Mouse (Mus musculus) urinary bladder, adult 2 months (tissue): ENCODE data around the gene Kcnk4. TPM values are rescaled to one million over a fixed set of nuclear protein-coding genes. Genes with fewer than 3 reads are reported as not detected.

Source experiments
- DNase-seq: peaks from one replicate; pipeline ENCODE4 v3.0.0; 2022; ENCODE audit warnings: low spot score
- polyA plus RNA-seq: library from polyadenylated mRNA; depleted of rRNA; stranded (reverse); fragments of >200 nt; gene quantifications from 2 replicates; pipeline ENCODE4 v1.2.3, GENCODE M21; 2012

Kcnk4 gene
- polyA plus RNA-seq, 1 experiment, result 1.8 TPM

GRCm38 (mm10) chr19:6968491-6969271 is 34.4 kb upstream of the Kcnk4 start:
- no peak for DNase-seq

- DNase-seq, result no peak
These were observed 22.1 kb upstream of the Kcnk4 start for GRCm38 (mm10) chr19:6956461-6956860.

GRCm38 (mm10) chr19:6955424-6955823 is 21.1 kb upstream of the Kcnk4 start:
- no peak for DNase-seq

GRCm38 (mm10) chr19:6954046-6954445 is 19.7 kb upstream of the Kcnk4 start:
- DNase-seq, result no peak

GRCm38 (mm10) chr19:6952712-6953037 is 18.4 kb upstream of the Kcnk4 start:
- DNase-seq, result peak; percentile 57

- DNase-seq, result peak; percentile 81
These were observed 17.8 kb upstream of the Kcnk4 start for GRCm38 (mm10) chr19:6951994-6952711.

GRCm38 (mm10) chr19:6951381-6951968 is 17.2 kb upstream of the Kcnk4 start:
- peak; percentile 83 for DNase-seq

- DNase-seq, result peak; percentile 56
These were observed 16.4 kb upstream of the Kcnk4 start for GRCm38 (mm10) chr19:6950613-6951153.

- DNase-seq, result no peak
These were observed 15.6 kb upstream of the Kcnk4 start for GRCm38 (mm10) chr19:6949951-6950350.

- no peak for DNase-seq
These were observed 15.2 kb upstream of the Kcnk4 start for GRCm38 (mm10) chr19:6949532-6949931.

- no peak for DNase-seq
These were observed 13.9 kb upstream of the Kcnk4 start for GRCm38 (mm10) chr19:6948186-6948585.

- no peak for DNase-seq
These were observed 13.4 kb upstream of the Kcnk4 start for GRCm38 (mm10) chr19:6947742-6948141.

- DNase-seq, result no peak
These were observed 9.4 kb upstream of the Kcnk4 start for GRCm38 (mm10) chr19:6943709-6944108.

GRCm38 (mm10) chr19:6942764-6943163 is 8.4 kb upstream of the Kcnk4 start:
- DNase-seq, result no peak

GRCm38 (mm10) chr19:6942249-6942691 is 8.0 kb upstream of the Kcnk4 start, which contains the start of gene Gpr137:
Gene Gpr137 (minus strand): TSS chr19:6942480.
- DNase-seq, result peak; percentile 89

GRCm38 (mm10) chr19:6941372-6942248 is 7.3 kb upstream of the Kcnk4 start, which contains the start of gene Bad:
Gene Bad (plus strand): TSS chr19:6941861.
- DNase-seq, result peak; percentile 98

GRCm38 (mm10) chr19:6940396-6941351 is 6.4 kb upstream of the Kcnk4 start:
- DNase-seq, result no peak

GRCm38 (mm10) chr19:6939106-6940002 is 5.0 kb upstream of the Kcnk4 start:
- no peak for DNase-seq
